Mouse (Mus musculus): ENCODE data around the gene 6030408B16Rik. TPM values are rescaled to one million over a fixed set of nuclear protein-coding genes. Genes with fewer than 3 reads are reported as not detected.
A peak's percentile ranks its signal among the peaks of the same experiment; 100 is the strongest.

Gene 6030408B16Rik
- polyA plus RNA-seq, 1 experiment = 0.91 TPM

DNA sequence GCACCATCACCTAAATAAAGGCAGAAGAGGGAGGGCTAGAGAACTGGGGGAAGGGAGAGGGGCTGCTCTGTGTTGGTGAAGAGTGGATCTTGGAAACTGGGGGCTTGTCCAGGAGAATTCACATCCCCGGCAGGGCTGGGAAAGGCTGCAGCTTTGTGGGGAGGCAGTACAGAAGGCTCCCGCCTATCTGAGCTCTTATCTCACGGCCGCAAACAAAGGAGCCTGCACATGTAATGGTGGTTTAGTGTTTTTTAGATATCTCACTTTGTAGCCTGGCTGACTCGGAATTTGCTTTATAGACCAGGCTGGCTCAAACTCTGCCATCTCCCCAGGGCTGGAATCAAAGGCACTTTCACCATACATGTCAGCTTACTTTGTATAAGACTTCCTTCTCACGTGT lies 7.1 kb downstream of the 6030408B16Rik start:
- no peak overlapping the region for H3K4me3 ChIP-seq (ENCODE audit: insufficient read depth, low read depth, low read length)
- no peak overlapping the region for H3K27ac ChIP-seq (replicated peaks; ENCODE audit: low read depth, low read length)
- no peaks in the 10 kb centered on the region for H3K4me1 ChIP-seq (ENCODE audit: control insufficient read depth, insufficient read depth, insufficient read length, low read length)

DNA sequence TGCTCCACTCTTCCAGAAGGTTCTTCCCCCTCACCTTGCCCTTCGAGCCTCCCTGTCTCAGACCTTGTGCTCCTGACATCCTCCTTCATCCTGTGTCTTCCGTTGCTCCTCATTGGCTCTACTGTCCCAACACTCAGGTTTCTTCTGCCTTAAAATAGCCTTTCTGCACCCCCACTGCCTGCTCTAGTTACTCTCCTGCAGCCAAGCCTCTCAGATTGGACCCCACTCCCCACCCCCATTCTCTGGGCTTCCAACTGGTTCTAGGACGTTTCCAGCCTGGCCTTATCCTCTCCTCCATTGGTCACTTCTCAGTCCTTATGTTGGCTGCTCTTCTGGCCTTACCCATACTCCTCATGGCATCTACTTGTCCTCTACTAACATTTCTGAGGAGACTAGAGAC lies 9.2 kb downstream of the 6030408B16Rik start:
- Histone ChIP-seq H3K27ac (replicated peaks; ENCODE audit: low read depth, low read length) (no peak overlapping the region), H3K4me1 (ENCODE audit: control insufficient read depth, insufficient read depth, insufficient read length, low read length) (no peaks in the 10 kb centered on the region)

DNA sequence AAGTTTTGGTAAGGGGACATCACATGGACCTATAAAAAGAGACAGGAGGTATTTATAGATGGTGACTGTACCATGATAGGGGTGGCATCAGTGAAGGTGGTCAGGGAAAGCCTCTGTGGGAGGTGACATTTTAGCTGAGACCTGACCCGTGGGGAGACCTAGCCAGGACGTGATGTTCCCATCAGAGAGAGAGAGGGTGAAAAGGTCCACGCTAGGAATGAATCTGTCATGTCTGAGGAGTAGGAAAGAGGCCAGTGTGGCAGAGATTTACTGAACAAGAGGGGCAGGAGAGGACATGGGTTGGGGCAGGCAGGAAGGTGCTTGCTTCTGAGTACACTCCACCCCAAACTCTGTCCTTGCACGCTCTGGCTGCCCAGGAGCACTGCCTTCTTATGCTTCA lies 10.8 kb downstream of the 6030408B16Rik start:
- Histone ChIP-seq H3K27ac (replicated peaks; ENCODE audit: low read depth, low read length) (no peak overlapping the region), H3K4me3 (ENCODE audit: insufficient read depth, low read depth, low read length) (no peak overlapping the region), H3K4me1 (ENCODE audit: control insufficient read depth, insufficient read depth, insufficient read length, low read length) (no peaks in the 10 kb centered on the region)

More for the DNA sequence above, 9.2 kb downstream of the 6030408B16Rik start:
- no peak overlapping the region for H3K4me3 ChIP-seq (ENCODE audit: insufficient read depth, low read depth, low read length)

DNA sequence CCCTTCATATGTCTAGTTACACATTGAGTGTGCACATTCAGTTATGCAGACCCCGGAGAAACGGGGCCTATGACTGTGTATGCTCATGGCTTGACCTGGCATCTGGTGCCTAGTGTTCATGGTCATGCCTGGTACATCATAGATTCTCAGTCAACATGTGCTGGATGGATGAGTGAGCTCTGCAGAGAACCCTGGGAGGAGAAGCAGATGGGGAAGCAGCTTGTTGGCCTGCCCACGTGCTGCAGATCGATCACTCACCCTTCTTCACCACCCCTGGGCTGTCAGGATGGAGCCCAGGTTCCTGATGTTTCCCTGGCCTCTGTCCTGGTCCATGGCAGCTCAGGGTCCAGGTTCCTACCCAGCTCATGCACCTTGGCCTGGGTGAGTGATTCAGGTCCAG lies 13.4 kb downstream of the 6030408B16Rik start:
- peaks cover 9% of the 10 kb centered on the region for H3K4me1 ChIP-seq (ENCODE audit: control insufficient read depth, insufficient read depth, insufficient read length, low read length)
- no peak overlapping the region for H3K4me3 ChIP-seq (ENCODE audit: insufficient read depth, low read depth, low read length)
- H3K27ac ChIP-seq (replicated peaks; ENCODE audit: low read depth, low read length) = no peak overlapping the region

- H3K4me3 ChIP-seq (ENCODE audit: insufficient read depth, low read depth, low read length) = no peak overlapping the region
- H3K4me1 ChIP-seq (ENCODE audit: control insufficient read depth, insufficient read depth, insufficient read length, low read length) = peaks cover 9% of the 10 kb centered on the region
- peak overlapping the region; percentile 80 for H3K27ac ChIP-seq (replicated peaks; ENCODE audit: low read depth, low read length)
These were observed 15.7 kb downstream of the 6030408B16Rik start for GRCm38 (mm10) chr15:101308440-101309348.

GRCm38 (mm10) chr15:101309493-101309892 lies 16.5 kb downstream of the 6030408B16Rik start:
- Histone ChIP-seq H3K27ac (replicated peaks; ENCODE audit: low read depth, low read length) (peak overlapping the region; percentile 42), H3K4me3 (ENCODE audit: insufficient read depth, low read depth, low read length) (no peak overlapping the region), H3K4me1 (ENCODE audit: control insufficient read depth, insufficient read depth, insufficient read length, low read length) (peaks cover 9% of the 10 kb centered on the region)

DNA sequence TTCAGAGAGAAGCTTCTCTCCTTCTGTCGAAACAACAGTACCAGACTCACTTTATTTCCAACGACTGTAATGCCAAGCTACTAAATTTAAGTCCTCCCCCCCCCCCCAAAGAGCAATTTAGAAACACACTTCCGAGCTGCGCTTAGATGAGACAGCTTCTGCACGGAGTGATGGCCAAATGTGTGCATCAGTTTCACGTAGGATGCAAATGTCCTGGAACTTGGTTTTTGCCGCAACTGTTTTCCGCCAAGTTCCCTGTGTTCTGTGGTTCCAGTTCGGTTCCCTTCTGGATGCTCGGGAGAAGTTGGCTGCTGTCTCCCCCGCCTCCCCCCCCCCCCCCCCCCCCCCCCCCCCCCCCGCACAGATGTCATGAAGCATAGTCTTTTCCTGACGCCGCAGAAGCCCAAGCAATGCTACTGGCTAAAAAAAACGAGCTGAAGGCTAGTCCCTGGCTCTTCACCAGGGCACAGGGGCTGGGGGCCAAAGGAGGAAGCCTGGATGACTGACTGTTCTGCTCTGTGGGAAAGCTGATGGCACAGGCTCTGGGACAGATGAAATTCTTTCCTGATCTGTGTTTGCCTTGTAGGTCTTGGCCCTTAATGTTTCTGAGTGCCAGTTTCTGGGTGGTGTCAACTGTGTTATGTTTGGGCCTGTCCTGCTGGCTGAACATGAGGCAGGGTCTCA lies 18.2 kb downstream of the 6030408B16Rik start:
- H3K4me3 ChIP-seq (ENCODE audit: insufficient read depth, low read depth, low read length) = no peak overlapping the region
- H3K4me1 ChIP-seq (ENCODE audit: control insufficient read depth, insufficient read depth, insufficient read length, low read length) = peaks cover 9% of the 10 kb centered on the region
- no peak overlapping the region for H3K27ac ChIP-seq (replicated peaks; ENCODE audit: low read depth, low read length)

- H3K4me3 ChIP-seq (ENCODE audit: insufficient read depth, low read depth, low read length) = no peak overlapping the region
- H3K27ac ChIP-seq (replicated peaks; ENCODE audit: low read depth, low read length) = no peak overlapping the region
- H3K4me1 ChIP-seq (ENCODE audit: control insufficient read depth, insufficient read depth, insufficient read length, low read length) = peaks cover 13% of the 10 kb centered on the region
These were observed 19.0 kb downstream of the 6030408B16Rik start for GRCm38 (mm10) chr15:101312006-101312405.

DNA sequence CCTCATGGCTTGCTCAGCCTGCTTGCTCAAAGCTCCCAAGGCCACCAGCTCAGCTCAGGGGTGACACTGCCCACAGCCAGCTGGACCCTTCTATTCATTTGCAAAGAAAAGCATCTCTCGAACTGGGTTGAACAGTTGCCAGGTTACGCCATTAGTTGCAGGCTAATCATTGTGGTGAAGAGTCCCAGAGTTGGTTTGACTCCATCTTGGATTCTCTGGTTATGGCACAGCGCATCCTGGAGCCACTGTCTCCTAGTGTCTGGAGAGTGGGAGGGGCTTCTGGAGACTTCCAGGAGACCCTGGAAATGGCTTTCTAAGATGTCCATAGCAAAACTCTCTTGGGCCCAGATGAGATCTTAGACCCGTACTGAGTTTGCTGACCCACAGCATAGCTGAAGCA lies 22.4 kb downstream of the 6030408B16Rik start:
- Histone ChIP-seq H3K27ac (replicated peaks; ENCODE audit: low read depth, low read length) (no peak overlapping the region), H3K4me1 (ENCODE audit: control insufficient read depth, insufficient read depth, insufficient read length, low read length) (peaks cover 24% of the 10 kb centered on the region), H3K4me3 (ENCODE audit: insufficient read depth, low read depth, low read length) (no peak overlapping the region)

GRCm38 (mm10) chr15:101315832-101316231 lies 22.8 kb downstream of the 6030408B16Rik start:
- H3K27ac ChIP-seq (replicated peaks; ENCODE audit: low read depth, low read length) = no peak overlapping the region
- H3K4me3 ChIP-seq (ENCODE audit: insufficient read depth, low read depth, low read length) = peak overlapping the region; percentile 54
- H3K4me1 ChIP-seq (ENCODE audit: control insufficient read depth, insufficient read depth, insufficient read length, low read length) = peaks cover 27% of the 10 kb centered on the region

- Histone ChIP-seq H3K4me3 (ENCODE audit: insufficient read depth, low read depth, low read length) (no peak overlapping the region; the same call in 1 of the 2 replicates), H3K27ac (replicated peaks; ENCODE audit: low read depth, low read length) (no peak overlapping the region), H3K4me1 (ENCODE audit: control insufficient read depth, insufficient read depth, insufficient read length, low read length) (peaks cover 27% of the 10 kb centered on the region)
These were observed 23.4 kb downstream of the 6030408B16Rik start for GRCm38 (mm10) chr15:101316279-101316912.

DNA sequence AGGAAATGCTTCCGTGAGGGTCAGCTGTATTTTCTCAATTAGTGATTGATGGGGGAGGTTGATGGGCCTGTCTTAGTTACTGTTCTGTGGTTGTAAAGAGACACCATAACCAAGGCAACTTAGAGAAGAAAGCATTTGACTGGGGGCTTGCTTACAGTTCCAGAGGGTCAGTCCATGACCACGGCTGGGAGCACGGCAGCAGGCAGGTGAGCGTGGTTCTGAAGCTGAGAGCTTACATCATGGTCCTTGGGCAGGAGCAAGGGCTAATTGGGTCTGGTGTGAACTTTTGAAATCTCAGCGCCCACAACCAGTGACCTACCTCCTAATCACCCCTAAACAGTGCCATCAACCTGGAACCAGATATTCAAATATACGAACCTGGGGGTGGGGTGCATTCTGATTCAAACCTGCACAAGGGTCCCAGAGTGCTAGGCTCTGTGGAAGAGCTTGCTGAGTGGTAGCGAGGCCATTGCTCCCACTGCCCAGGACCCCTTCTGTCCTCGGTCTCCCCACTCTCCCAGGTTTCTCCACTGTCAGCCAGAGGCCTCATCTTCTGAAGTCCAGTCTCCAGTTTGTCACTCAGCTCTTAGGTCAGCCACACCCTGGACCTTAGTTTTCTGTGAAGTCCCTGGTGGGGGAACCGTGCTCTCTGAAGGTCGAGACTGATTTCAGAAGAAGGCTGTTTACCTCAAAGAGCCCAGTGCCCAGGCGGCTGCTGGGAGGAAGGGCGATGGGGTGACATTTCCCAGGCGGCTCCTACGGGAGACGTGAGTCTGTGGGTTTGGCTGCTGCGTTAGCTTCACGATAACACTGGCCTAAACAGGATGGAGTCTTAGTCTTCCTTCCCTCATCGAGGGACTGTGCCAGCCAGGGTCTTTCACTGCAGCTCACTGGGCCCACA lies 24.2 kb downstream of the 6030408B16Rik start:
- peaks cover 28% of the 10 kb centered on the region for H3K4me1 ChIP-seq (ENCODE audit: control insufficient read depth, insufficient read depth, insufficient read length, low read length)
- H3K4me3 ChIP-seq (ENCODE audit: insufficient read depth, low read depth, low read length) = no peak overlapping the region
- H3K27ac ChIP-seq (replicated peaks; ENCODE audit: low read depth, low read length) = no peak overlapping the region; the same call in 1 of the 2 replicates

GRCm38 (mm10) chr15:101317814-101318500 lies 24.9 kb downstream of the 6030408B16Rik start:
- peaks cover 31% of the 10 kb centered on the region for H3K4me1 ChIP-seq (ENCODE audit: control insufficient read depth, insufficient read depth, insufficient read length, low read length)
- H3K4me3 ChIP-seq (ENCODE audit: insufficient read depth, low read depth, low read length) = no peak overlapping the region
- H3K27ac ChIP-seq (replicated peaks; ENCODE audit: low read depth, low read length) = no peak overlapping the region; the same call in 1 of the 2 replicates

Measured in brown adipose tissue, adult 24 weeks (tissue).